Mouse (Mus musculus) right cerebral cortex, postnatal 36 days (tissue): ENCODE results near the gene Dnajc7.

Experiments used
- DNase-seq, 2 experiments: peaks; one replicate each; pipeline ENCODE4 v3.0.0; 2022; ENCODE audit warnings: low spot score in 2 of 2, mixed read lengths in 1 of 2

Dnajc7 gene

DNA sequence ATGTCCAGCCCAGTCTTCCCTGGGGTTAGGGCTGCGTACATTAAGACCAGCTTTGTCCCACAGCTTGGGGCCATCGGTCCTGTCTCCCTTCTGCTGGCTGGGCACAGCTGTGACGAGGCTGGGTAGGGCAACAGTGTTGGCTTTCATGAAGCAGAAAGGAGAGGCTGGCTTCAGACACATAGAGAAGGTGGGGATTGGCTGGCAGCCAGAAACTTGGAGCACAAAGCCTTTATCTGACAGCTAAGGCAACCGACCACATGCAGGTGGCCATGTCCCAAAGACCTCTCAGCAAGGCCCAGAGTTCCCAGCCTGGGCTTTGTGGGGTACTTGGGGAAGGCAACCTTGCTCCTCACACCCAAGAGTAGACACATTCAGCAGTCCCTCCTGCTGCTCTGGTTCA is 38.2 kb downstream of the Dnajc7 start:
- DNase-seq, result peak in 1 of 2 experiments; percentile 38

GRCm38 (mm10) chr11:100580275-100580674 is 39.7 kb downstream of the Dnajc7 start:
- no peak for DNase-seq

DNA sequence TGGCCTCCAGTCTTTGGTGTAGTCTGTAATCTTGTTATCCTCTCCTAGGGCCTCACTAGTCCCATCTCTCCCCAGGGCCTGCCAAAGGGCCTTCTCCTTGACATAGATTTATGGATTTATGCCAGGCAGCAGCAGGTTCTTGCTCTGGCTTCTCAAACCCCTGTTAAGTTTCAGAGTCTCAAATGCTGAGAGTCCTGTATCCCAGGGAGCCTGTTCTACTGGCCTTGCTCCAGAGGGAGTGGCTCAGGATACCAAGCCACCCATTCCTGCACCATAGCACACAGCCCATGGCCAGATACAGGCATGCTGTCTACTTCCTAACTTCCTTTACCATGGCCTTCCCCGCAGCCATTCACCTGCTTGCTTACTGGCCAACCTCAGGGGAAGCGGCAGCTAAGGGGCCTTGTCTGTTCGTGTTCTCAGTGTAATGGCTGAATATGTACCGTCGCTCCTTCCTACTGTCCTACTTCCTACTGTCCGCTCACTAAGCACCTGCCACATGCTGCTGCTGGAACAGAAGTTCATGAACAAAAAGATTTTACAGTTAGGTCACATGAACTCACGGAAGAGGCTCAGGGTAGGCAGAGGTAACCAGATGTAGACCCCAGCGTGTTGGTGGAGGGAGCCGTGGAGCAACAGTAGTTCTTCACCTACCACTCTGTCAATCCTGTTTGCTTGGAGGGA is 40.7 kb downstream of the Dnajc7 start:
- no peak for DNase-seq

GRCm38 (mm10) chr11:100577852-100578599 is 41.9 kb downstream of the Dnajc7 start:
- DNase-seq, result no peak

DNA sequence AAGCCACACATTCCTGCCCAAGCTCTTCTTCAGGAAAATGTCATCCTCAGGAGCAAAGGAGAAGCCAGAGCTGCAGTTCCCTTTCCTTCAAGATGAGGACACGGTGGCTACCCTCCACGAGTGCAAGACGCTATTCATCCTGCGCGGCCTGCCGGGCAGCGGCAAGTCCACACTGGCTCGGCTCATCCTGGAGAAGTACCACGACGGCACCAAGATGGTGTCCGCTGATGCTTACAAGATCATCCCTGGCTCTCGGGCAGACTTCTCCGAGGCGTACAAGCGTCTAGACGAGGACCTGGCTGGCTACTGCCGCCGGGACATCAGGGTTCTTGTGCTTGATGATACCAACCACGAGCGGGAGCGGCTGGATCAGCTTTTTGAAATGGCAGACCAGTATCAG is 43.7 kb downstream of the Dnajc7 start:
- DNase-seq, result no peak

DNA sequence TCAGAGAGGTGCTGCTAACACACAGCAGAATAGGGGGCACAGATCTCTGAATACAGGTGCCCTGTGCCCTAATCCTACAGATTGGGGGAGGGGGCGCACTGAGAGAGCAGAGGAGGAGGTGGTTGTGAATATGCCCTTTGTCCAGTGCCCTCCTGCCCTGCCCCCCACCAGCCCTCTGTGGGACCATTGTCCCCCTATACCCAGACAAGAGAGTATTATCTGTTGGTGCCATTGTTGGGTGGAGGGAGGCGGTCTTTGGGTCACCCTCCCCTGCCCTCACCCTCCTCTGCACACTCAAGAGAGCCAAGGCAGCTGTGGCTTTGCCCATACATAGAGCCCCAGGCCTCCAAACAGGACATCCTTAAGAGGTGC is 44.5 kb downstream of the Dnajc7 start:
- DNase-seq, result peak in 1 of 2 experiments; percentile 32

DNA sequence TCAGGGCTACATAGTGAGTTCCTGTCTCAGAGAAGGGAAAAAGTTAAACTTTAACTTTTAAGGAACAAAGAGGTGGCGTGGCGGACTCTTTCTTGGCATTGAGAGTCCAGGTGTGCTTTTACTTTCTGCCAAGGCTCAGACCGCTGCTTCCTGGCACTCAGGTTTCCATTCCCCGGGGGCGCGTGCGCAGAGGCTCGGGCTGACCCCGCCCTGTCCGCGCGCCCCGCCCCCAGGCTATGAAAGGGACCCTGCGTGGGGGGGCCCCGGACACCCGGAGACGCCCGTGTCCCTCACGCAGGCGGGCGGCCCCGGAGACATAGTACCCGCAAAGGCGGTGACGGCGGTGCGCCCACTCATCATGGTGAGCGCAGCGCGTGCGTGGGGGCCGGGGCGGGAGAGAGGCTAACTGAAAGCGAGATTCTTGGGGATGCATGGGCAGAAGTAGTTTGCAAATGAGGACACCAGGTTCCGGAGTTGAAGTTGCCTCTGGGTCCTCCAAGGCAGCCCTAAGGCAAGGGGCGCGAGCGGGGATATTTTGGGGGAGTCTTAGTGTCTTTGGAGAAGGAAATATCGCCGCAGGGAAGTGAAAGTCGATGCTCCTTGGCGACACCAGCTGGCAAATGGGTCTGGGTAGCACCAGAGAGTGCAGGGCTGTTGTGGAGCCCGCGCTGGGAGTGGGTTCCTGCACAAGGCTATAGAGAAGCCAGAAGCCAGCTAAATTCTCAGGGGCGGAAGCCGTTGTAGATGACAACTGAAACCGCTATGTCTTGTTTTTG is 45.1 kb downstream of the Dnajc7 start, which contains the start of gene Cnp:
Gene Cnp, plus strand, starts transcription at position 197 of the 776 bp plus-strand sequence.
- DNase-seq, result peak; percentile 43 to 57

DNA sequence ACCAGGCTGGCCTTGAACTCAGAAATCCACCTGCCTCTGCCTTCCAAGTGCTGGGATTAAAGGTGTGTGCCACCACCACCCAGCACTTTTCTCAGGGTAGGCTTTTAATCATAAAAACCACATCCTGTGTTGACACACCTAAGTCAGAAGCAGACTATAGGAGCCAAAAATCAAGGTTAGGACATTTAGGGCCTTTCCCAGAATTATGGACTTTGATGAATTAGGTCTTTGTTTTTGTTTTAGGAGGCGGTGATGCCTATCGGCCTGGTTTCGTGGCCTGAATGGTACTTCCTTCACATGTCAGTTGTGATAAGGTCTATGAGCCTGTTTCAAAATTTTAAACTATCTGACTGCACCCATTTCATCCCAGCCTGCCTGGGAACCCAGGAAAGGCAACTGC is 45.8 kb downstream of the Dnajc7 start:
- DNase-seq, result no peak

DNA sequence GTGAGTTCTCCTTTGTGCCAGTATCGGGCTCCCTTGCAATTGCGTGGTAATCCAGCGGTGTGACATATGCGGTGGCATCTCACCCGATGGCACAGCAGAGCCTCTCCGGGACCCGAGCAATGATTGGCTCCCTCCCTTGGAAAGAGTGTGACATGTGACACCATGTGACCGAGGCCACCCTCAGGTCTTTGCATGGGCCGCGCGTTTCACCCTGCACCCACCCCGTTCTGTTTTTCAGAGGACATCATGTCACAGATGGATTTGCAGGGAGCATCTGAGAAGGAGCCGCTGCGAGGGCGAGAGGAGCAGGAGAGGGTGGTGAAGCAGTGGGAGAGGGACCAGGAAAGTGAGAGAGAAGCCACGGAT is 48.8 kb downstream of the Dnajc7 start:
- peak; percentile 43 to 53 for DNase-seq

GRCm38 (mm10) chr11:100570430-100571201 is 49.4 kb downstream of the Dnajc7 start:
- DNase-seq, result peak; percentile 35 to 67

GRCm38 (mm10) chr11:100569789-100570188 is 50.2 kb downstream of the Dnajc7 start:
- no peak for DNase-seq

GRCm38 (mm10) chr11:100568692-100569091 is 51.3 kb downstream of the Dnajc7 start:
- DNase-seq, result no peak

DNA sequence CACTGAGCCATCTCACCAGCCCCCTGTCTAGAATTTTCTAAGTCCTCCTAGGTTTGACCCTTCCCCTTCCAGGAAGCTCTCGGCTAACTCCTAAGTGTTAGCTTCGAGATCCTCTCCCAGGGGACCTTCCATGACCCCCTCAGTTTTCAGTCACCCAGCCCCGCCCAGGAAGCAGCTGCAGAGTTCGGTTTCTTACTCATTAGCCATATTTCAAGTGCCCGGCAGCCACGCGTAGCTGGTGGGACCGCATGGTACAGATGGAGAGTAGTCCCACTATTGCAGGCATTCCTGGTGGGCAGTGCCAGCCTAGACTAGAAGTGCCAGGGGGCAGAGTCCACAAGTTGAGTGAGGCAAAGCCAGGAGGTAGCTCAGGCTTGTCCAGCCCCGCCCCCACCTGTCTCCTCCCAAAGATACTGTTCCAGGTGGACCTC is 52.1 kb downstream of the Dnajc7 start:
- DNase-seq, result no peak

DNA sequence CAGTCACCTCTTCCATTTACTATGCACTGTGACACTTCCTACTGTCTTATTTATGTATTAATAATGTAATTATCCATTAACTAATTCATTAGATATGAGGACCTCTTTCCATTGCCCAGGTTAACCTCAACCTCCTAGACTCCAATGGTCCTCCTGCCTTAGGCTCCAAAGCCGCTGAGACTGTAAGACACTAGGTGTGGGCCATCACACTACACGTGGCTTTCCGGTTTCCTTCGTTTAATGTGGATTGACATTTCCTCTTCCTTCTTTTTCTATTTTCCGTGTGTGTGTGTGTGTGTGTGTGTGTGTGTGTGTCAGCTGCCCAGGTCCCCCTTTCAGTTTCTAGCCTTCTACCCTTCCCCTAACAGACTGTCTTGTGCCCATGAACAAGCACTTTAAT is 52.7 kb downstream of the Dnajc7 start:
- DNase-seq, result no peak

DNA sequence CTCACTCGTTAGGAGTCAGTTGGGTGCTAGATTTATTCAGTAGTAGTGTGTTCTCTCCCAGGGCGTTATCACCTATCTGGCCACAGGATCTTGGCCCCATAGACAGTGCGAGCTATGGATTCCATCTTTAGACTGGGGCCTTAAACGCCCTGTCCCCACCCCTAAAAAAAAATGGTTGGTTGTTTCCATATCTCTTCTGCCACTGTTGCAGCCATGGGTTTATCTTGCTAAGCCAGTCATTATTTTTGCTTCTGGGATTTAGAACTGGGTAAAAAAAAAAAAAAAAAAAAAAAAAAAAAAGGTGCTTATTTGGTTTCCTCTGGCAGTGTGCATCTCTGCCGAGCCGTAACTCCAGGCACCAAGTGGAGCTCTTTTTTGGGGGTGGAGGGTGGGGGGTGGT is 55.3 kb downstream of the Dnajc7 start:
- no peak for DNase-seq

- peak; percentile 71 to 81 for DNase-seq
Observed at GRCm38 (mm10) chr11:100564297-100564696, 55.7 kb downstream of the Dnajc7 start.

GRCm38 (mm10) chr11:100561748-100562147 is 58.2 kb downstream of the Dnajc7 start:
- DNase-seq, result no peak

GRCm38 (mm10) chr11:100559476-100559875 is 60.5 kb downstream of the Dnajc7 start:
- DNase-seq, result no peak

DNA sequence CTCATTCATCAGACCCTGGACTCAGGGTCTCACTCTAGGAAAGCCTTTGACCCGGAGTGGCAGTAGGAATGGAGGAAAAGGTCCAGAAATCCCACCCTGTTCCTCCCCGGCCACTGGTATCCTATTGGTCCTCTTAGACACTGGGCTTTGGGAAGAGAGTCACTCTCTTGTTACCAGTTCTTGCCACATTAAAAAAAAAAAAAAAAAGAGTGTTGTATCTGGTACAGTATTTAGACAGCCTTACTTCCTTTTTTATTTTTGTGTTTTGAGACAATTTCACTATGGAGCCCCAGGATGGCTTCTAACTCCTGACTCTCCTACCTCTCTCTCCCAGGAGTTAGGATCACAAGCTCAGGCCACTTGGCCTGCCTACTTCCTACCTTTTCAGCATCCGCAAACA is 62.4 kb downstream of the Dnajc7 start:
- no peak for DNase-seq

DNA sequence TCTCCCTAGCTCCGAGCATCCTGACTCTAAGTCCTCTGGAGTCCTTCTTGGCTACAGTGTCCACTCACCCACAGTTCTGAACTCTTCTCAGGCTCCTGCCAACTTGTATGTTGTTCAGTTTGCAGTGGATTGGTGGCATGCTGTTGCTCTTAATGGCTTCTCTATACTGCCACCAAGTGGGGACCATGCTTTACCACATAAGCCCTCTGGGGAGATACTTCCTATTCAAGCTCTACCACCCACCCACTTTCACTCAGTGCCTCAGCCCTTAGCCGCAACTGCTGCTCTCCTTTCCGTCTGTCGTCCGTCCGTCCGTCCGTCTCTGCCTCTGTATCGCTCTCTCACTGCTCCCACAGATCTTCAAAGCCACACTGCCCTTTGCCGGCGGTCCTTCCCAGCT is 64.4 kb downstream of the Dnajc7 start:
- DNase-seq, result no peak

DNA sequence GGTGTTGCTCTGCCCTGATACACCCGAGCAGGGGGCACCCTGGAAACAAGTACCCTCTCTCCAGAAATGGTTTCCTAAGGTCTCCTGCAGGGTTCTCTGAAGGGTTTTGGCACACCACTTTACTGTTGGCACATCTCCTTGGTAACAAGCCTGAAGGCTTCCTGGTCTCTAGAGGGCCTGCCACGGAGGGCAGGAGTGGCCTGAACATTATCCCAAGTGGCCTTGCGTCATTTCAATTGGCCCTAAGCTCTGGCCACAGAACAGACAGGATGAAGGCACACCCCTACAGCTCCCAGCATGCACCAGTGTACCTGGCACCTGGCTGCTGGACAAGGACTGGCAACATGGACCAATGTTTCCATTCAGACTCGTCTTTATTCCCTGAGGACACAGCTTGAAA is 67.1 kb downstream of the Dnajc7 start:
- no peak for DNase-seq

- DNase-seq, result no peak
Observed at GRCm38 (mm10) chr11:100550101-100550500, 69.9 kb downstream of the Dnajc7 start.
